Mouse (Mus musculus): ENCODE results near the gene Ube2q1. TPM values are rescaled to one million over a fixed set of nuclear protein-coding genes. Genes with fewer than 3 reads are reported as not detected.

Ube2q1 gene
- total RNA-seq, 2 experiments from 2014 or later: 83.9 to 90.7 TPM

GRCm38 (mm10) chr3:89808638-89809037 lies 35.2 kb downstream of the Ube2q1 start:
- Histone ChIP-seq H3K27ac (no peak overlapping the region), H3K4me3 (no peak overlapping the region)
- intact Hi-C loops (cut with DNase I): no loop called here
- no peak for DNase-seq (ENCODE audit: extremely low spot score in 1 of 2, low spot score in 2 of 2)
- no peak for TF ChIP-seq CTCF (IDR thresholded peaks at IDR 0.05)

- intact Hi-C loops (cut with DNase I): no loop called here
- no peak for DNase-seq (ENCODE audit: extremely low spot score in 1 of 2, low spot score in 2 of 2)
- Histone ChIP-seq H3K4me3 (no peak overlapping the region), H3K27ac (no peak overlapping the region)
- peak; percentile 49 for TF ChIP-seq CTCF (IDR thresholded peaks at IDR 0.05)
Observed at GRCm38 (mm10) chr3:89810841-89811240, 37.4 kb downstream of the Ube2q1 start.

GRCm38 (mm10) chr3:89812166-89812565 lies 38.8 kb downstream of the Ube2q1 start:
- no peak for TF ChIP-seq CTCF (IDR thresholded peaks at IDR 0.05)
- Histone ChIP-seq H3K27ac (no peak overlapping the region), H3K4me3 (no peak overlapping the region)
- no peak for DNase-seq (ENCODE audit: extremely low spot score in 1 of 2, low spot score in 2 of 2)
- intact Hi-C loops (cut with DNase I): no loop called here

- intact Hi-C loops (cut with DNase I): no loop called here
Observed at GRCm38 (mm10) chr3:89814051-89814450, 40.6 kb downstream of the Ube2q1 start.

GRCm38 (mm10) chr3:89817056-89817455 lies 43.6 kb downstream of the Ube2q1 start:
- no peak overlapping the region for H3K27ac ChIP-seq
- DNase-seq (ENCODE audit: extremely low spot score in 1 of 2, low spot score in 2 of 2): no peak
- no peak overlapping the region for H3K4me3 ChIP-seq
- TF ChIP-seq CTCF (IDR thresholded peaks at IDR 0.05): peak; percentile 51
- intact Hi-C loops (cut with DNase I): no loop called here

More at GRCm38 (mm10) chr3:89814051-89814450, 40.6 kb downstream of the Ube2q1 start:
- Histone ChIP-seq H3K27ac (no peak overlapping the region), H3K4me3 (no peak overlapping the region)
- no peak for TF ChIP-seq CTCF (IDR thresholded peaks at IDR 0.05)
- no peak for DNase-seq (ENCODE audit: extremely low spot score in 1 of 2, low spot score in 2 of 2)

- no peak overlapping the region for H3K27ac ChIP-seq
- no peak for DNase-seq (ENCODE audit: extremely low spot score in 1 of 2, low spot score in 2 of 2)
- intact Hi-C loops (cut with DNase I): no loop called here
- H3K4me3 ChIP-seq: no peak overlapping the region
- no peak for TF ChIP-seq CTCF (IDR thresholded peaks at IDR 0.05)
Observed at GRCm38 (mm10) chr3:89818605-89819004, 45.2 kb downstream of the Ube2q1 start.

- no peak overlapping the region for H3K27ac ChIP-seq
- no peak for DNase-seq (ENCODE audit: extremely low spot score in 1 of 2, low spot score in 2 of 2)
- intact Hi-C loops (cut with DNase I): no loop called here
- no peak overlapping the region for H3K4me3 ChIP-seq
- TF ChIP-seq CTCF (IDR thresholded peaks at IDR 0.05): no peak
Observed at GRCm38 (mm10) chr3:89819897-89820296, 46.5 kb downstream of the Ube2q1 start.

- H3K27ac ChIP-seq: no peak overlapping the region
- H3K4me3 ChIP-seq: no peak overlapping the region
- DNase-seq (ENCODE audit: extremely low spot score in 1 of 2, low spot score in 2 of 2): no peak
- TF ChIP-seq CTCF (IDR thresholded peaks at IDR 0.05): no peak
- intact Hi-C loops (cut with DNase I): no loop called here
Observed at GRCm38 (mm10) chr3:89820311-89821095, 47.1 kb downstream of the Ube2q1 start.

GRCm38 (mm10) chr3:89821096-89821513 lies 47.7 kb downstream of the Ube2q1 start:
- intact Hi-C loops (cut with DNase I): no loop called here
- DNase-seq (ENCODE audit: extremely low spot score in 1 of 2, low spot score in 2 of 2): no peak
- no peak for TF ChIP-seq CTCF (IDR thresholded peaks at IDR 0.05)
- no peak overlapping the region for H3K4me3 ChIP-seq
- no peak overlapping the region for H3K27ac ChIP-seq

GRCm38 (mm10) chr3:89821548-89822480 lies 48.4 kb downstream of the Ube2q1 start:
- DNase-seq (ENCODE audit: extremely low spot score in 1 of 2, low spot score in 2 of 2): no peak
- no peak overlapping the region for H3K27ac ChIP-seq
- intact Hi-C loops (cut with DNase I): no loop called here
- no peak overlapping the region for H3K4me3 ChIP-seq
- no peak for TF ChIP-seq CTCF (IDR thresholded peaks at IDR 0.05)

GRCm38 (mm10) chr3:89823594-89823993 lies 50.2 kb downstream of the Ube2q1 start:
- DNase-seq (ENCODE audit: extremely low spot score in 1 of 2, low spot score in 2 of 2): no peak
- H3K27ac ChIP-seq: no peak overlapping the region
- TF ChIP-seq CTCF (IDR thresholded peaks at IDR 0.05): no peak
- intact Hi-C loops (cut with DNase I): no loop called here
- H3K4me3 ChIP-seq: no peak overlapping the region

- TF ChIP-seq CTCF (IDR thresholded peaks at IDR 0.05): no peak
- Histone ChIP-seq H3K27ac (no peak overlapping the region), H3K4me3 (no peak overlapping the region)
- intact Hi-C loops (cut with DNase I): no loop called here
- DNase-seq (ENCODE audit: extremely low spot score in 1 of 2, low spot score in 2 of 2): no peak
Observed at GRCm38 (mm10) chr3:89826295-89826694, 52.9 kb downstream of the Ube2q1 start.

Measured in left cerebral cortex, adult 2 months (tissue).